Mouse (Mus musculus) stomach, embryonic 15.5 days (tissue): ENCODE data around the gene B230118H07Rik. TPM values are rescaled to one million over a fixed set of nuclear protein-coding genes. Genes with fewer than 3 reads are reported as not detected.

Experiments
- ATAC-seq: fragments of 200-750 bp; cut with Nextera tagmentation; 2 replicates; pipeline ENCODE4 v1.8.0; 2017; ENCODE audit warnings: low read depth, moderate number of reproducible peaks, moderate TSS enrichment; ENCODE audit not compliant: insufficient read depth, low FRiP score
- H3K27ac ChIP-seq: fragments of 300-500 bp; sonication (generic); 2 replicates; pipeline ENCODE4 v1.5.1; 2015; ENCODE audit warnings: mild to moderate bottlenecking, inconsistent platforms
- H3K27me3 ChIP-seq: fragments of 300-500 bp; sonication (generic); replicated peaks from 2 replicates; pipeline ENCODE4 v1.6.1; 2015; ENCODE audit warnings: inconsistent platforms
- H3K36me3 ChIP-seq: fragments of 300-500 bp; sonication (generic); 2 replicates; pipeline ENCODE4 v1.6.1; 2015; ENCODE audit warnings: inconsistent platforms
- H3K4me1 ChIP-seq: fragments of 300-500 bp; sonication (generic); 2 replicates; pipeline ENCODE4 v1.6.1; 2015; ENCODE audit warnings: inconsistent platforms
- H3K4me2 ChIP-seq: fragments of 300-500 bp; sonication (generic); 2 replicates; pipeline ENCODE4 v1.6.1; 2015; ENCODE audit warnings: mild to moderate bottlenecking, inconsistent platforms
- H3K4me3 ChIP-seq: fragments of 300-500 bp; sonication (generic); replicated peaks from 2 replicates; pipeline ENCODE4 v1.5.1; 2015; ENCODE audit warnings: inconsistent platforms
- H3K9ac ChIP-seq: fragments of 300-500 bp; sonication (generic); 2 replicates; pipeline ENCODE4 v1.6.1; 2015; ENCODE audit warnings: inconsistent platforms
- H3K9me3 ChIP-seq: fragments of 300-500 bp; sonication (generic); 2 replicates; pipeline ENCODE4 v1.6.1; 2016; ENCODE audit warnings: inconsistent platforms
- WGBS: fragments of 180-500 bp; shearing (Covaris S2); methylation state at CpG from one replicate; pipeline ENCODE4 v1.1.7; 2015; 5-methylcytosine and 5-hydroxymethylcytosine counted together
- polyA plus RNA-seq: library from polyadenylated mRNA; unstranded; fragments of >200 nt; fragmentation: Nextera tagmentation; extraction: Ambion mirVana; gene quantifications from 2 replicates; pipeline ENCODE4 v1.2.1, GENCODE M21; 2015

The B230118H07Rik gene
- polyA plus RNA-seq, 1 experiment from 2014 or later: 51.0 TPM

DNA sequence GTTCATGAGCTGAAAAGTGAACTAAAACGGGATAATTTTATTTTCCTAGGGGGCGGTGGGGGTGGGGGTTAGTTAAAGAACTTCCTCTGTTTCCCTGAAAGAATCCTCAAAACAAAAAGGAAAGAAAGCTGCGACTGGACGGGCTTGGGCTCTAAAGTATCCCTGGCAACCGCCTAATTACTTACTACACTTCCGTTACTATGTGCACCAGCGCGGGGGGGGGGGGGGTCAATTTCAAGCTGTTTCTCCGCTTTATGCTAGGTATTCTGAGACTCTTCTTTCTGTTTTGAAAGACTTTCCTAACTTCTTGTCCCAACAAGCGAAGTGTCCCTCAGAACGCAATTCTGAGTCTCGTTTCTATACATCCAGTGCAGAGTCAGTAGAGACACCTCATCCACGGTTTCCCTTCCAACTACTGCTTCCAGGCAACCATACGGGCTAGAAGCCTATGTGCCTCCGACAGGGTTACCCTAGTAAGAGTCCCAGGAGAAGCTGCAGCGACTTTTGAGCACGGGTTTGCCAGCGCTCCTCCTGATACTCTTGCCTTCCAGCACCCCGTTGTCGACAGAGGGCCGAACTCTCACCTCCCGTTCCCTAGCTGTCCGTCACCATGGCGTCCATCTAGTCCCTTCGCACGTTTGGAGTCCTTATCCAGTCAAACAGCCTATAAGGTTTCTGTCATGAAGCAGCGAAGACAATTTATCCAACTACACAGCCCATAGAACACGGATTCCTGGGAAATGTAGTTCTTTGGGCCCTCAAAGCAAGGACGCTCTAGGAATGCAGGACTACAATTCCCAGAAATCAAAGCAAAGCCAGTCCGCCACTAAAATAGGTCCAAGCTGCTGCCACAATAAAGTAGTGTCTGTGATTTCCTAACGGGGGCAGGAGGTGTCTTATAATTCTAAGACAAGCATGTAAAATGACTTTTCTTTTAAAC lies 20.8 kb downstream of the B230118H07Rik start:
- ATAC-seq: peak; percentile 99
- Histone ChIP-seq H3K4me3 (peak overlapping the region; percentile 67), H3K27me3 (no peaks in the 10 kb centered on the region), H3K4me2 (peak overlapping the region; percentile 64), H3K4me1 (no peaks in the 10 kb centered on the region), H3K9me3 (no peaks in the 10 kb centered on the region), H3K27ac (peak overlapping the region; percentile 87), H3K36me3 (no peaks in the 10 kb centered on the region), H3K9ac (peak overlapping the region; percentile 30; the same call in 1 of the 2 replicates)
- 1% methylated on average over 31 of the region's 31 CpGs for WGBS

DNA sequence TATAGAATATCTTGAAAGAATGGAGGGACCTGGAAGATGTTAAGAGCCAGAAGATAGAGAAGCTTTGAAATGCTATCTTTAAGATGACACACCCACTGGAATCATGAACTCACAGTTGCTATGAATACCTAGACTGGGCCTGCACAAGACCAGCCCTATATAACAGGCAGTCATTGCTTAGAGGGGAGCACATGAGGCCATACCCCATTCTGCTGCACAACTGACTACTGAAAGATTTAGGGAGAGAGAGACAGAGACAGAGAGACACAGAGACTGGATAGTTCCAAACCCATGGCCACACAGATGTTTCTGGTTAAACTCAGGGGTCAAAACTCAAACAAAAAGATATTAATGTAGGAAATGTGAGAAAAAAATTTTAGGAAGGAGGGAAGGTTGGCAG lies 22.1 kb downstream of the B230118H07Rik start:
- Histone ChIP-seq H3K27me3 (no peaks in the 10 kb centered on the region), H3K9ac (no peak overlapping the region), H3K4me3 (no peak overlapping the region), H3K36me3 (no peaks in the 10 kb centered on the region), H3K4me2 (no peak overlapping the region), H3K27ac (no peak overlapping the region), H3K9me3 (no peaks in the 10 kb centered on the region), H3K4me1 (no peaks in the 10 kb centered on the region)
- no peak for ATAC-seq

DNA sequence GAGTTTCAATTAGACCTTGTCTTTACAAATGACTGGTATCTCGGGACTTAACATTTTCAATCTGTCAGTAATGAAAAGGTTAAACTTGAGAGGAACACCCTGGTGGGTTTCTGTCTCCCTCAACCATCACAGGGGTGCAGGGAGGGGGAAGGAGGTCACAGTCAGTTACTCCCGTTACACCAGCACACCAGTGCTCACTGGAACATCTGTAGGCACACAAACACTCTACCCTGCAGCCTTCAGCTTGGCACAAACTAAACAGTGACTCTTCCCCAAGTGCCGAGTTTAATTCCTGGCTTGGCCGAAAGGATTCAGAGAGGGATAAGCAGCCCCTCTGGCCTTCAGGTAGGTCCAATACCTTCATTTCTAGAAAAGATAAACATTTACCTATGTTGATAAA lies 24.8 kb downstream of the B230118H07Rik start, which contains the start of gene Rag2:
Gene Rag2 (plus strand): TSS at position 193 of the 400 bp plus-strand sequence.
- no peak within 1 kb of the TSS for H3K4me3 ChIP-seq
- H3K27ac ChIP-seq: no peak within 1 kb of the TSS
- H3K27me3 ChIP-seq: no peaks in the 10 kb centered on the region
- no peak within 1 kb of the TSS for H3K9ac ChIP-seq
- 46% methylated on average over 4 of the region's 4 CpGs for WGBS
- no peak for ATAC-seq
- no peak within 1 kb of the TSS for H3K4me2 ChIP-seq
- no peaks in the 10 kb centered on the region for H3K36me3 ChIP-seq
- no peaks in the 10 kb centered on the region for H3K9me3 ChIP-seq
- no peaks in the 10 kb centered on the region for H3K4me1 ChIP-seq

DNA sequence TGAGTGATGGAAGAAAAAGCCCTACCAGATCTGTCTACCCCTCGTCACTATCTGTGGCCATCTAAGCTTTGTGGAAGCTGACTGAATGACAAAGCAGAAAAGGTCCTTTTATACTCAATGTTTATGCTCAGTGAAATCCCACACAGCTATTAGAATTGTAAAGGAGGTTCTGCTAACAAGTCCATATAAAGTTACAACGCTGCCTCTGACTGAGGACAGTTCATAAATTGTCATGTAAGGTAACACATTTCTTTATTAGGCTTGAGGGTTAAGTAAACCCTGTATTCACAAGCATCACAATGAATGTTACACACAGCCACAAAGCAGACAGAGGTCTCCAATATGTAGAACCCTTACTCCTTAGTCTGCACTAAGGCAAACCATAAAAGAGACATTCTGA lies 25.3 kb downstream of the B230118H07Rik start:
- 54% methylated on average over 2 of the region's 2 CpGs for WGBS
- Histone ChIP-seq H3K27ac (no peak overlapping the region), H3K27me3 (no peaks in the 10 kb centered on the region), H3K36me3 (no peaks in the 10 kb centered on the region), H3K4me3 (no peak overlapping the region), H3K9ac (no peak overlapping the region), H3K4me1 (no peaks in the 10 kb centered on the region), H3K4me2 (no peak overlapping the region), H3K9me3 (no peaks in the 10 kb centered on the region)
- no peak for ATAC-seq

DNA sequence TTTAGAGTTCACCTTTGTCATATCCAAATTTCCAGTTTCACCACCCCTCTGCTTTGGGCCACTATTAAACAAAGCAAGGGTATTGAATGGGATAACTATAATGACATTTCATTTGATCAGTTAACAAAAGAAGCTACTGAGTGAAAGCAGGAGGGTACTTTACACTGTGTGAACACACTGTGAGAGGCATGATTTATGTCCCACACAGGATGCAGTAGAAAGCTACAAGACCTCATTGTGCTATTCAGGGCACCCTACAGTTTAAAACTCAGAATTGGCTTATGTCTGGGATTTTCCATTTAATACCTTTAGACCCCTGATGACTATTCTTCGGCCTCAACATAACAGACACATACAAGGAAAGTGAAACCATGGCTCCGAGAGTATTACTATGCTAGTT lies 26.3 kb downstream of the B230118H07Rik start:
- Histone ChIP-seq H3K4me3 (no peak overlapping the region), H3K36me3 (no peaks in the 10 kb centered on the region), H3K27ac (no peak overlapping the region), H3K9ac (no peak overlapping the region), H3K4me2 (no peak overlapping the region), H3K9me3 (no peaks in the 10 kb centered on the region), H3K4me1 (no peaks in the 10 kb centered on the region), H3K27me3 (no peaks in the 10 kb centered on the region)
- no peak for ATAC-seq
- 85% methylated on average over 2 of the region's 2 CpGs for WGBS

DNA sequence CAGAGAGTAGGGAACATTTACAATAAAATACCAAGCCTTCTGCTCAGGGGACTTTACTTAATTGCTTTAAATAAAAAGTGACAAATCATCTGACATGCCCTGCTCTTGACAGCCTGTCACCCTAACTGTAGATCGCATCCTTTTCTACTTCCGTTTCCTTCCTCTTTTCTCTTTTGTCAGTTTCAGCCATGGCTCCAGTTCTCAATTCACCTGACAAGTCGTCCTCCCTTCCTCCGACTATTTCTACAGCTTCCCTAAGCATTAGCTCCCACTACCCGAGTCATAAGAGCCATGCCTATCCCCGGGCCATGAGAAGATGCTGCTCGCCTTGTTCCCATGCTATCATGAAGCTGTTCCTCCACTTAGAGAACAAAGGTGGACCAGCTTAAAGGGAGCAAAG lies 27.7 kb downstream of the B230118H07Rik start:
- H3K36me3 ChIP-seq: no peaks in the 10 kb centered on the region
- no peaks in the 10 kb centered on the region for H3K9me3 ChIP-seq
- no peak overlapping the region for H3K4me3 ChIP-seq
- no peaks in the 10 kb centered on the region for H3K4me1 ChIP-seq
- no peak for ATAC-seq
- no peak overlapping the region for H3K9ac ChIP-seq
- 69% methylated on average over 7 of the region's 7 CpGs for WGBS
- no peaks in the 10 kb centered on the region for H3K27me3 ChIP-seq
- no peak overlapping the region for H3K27ac ChIP-seq
- no peak overlapping the region for H3K4me2 ChIP-seq

DNA sequence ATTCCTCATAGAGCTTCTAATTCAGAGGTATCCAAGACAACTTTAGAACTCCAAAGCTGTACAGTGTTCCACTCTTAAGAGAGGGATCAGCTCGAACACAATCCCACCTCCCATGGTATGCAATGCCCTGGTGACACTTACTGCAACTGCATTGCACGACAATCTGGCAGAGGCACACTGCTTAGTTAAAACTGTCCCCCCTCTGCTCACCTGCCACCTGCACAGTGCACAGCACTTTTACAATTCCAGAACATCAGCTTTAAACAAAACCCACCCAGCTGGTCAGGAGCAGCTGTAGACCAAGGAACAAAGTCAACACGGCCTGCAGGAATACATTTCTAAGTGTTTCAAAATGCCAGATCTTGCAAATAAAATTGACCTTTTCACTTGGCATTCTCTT lies 28.4 kb downstream of the B230118H07Rik start:
- no peak overlapping the region for H3K27ac ChIP-seq
- no peak for ATAC-seq
- H3K27me3 ChIP-seq: no peaks in the 10 kb centered on the region
- H3K4me2 ChIP-seq: no peak overlapping the region
- 56% methylated on average over 3 of the region's 3 CpGs for WGBS
- H3K9me3 ChIP-seq: no peaks in the 10 kb centered on the region
- no peak overlapping the region for H3K9ac ChIP-seq
- H3K4me1 ChIP-seq: no peaks in the 10 kb centered on the region
- H3K4me3 ChIP-seq: no peak overlapping the region
- H3K36me3 ChIP-seq: no peaks in the 10 kb centered on the region

DNA sequence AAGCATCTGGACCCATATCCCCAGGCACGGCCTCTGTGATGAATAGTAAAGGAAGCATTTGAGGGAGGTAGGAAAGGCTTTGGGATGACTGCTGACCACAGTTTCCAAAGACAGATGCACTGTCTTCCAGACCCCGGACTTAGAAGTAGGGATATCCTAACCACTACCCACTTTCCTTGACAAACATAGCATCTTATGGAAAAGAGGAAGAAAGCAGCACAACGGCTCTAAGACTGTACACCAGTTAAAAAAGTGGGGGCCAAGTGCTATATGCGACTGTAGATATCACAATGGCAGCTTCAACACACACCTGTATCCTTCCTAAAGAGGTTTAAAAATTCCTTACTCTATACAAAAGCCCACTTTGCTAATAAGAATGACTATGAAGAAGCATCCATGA lies 31.0 kb downstream of the B230118H07Rik start:
- Histone ChIP-seq H3K4me2 (no peak overlapping the region), H3K27ac (no peak overlapping the region), H3K9ac (no peak overlapping the region), H3K36me3 (no peaks in the 10 kb centered on the region), H3K4me1 (no peaks in the 10 kb centered on the region), H3K9me3 (no peaks in the 10 kb centered on the region), H3K27me3 (no peaks in the 10 kb centered on the region), H3K4me3 (no peak overlapping the region)
- no peak for ATAC-seq
- WGBS: 81% methylated on average over 4 of the region's 4 CpGs

DNA sequence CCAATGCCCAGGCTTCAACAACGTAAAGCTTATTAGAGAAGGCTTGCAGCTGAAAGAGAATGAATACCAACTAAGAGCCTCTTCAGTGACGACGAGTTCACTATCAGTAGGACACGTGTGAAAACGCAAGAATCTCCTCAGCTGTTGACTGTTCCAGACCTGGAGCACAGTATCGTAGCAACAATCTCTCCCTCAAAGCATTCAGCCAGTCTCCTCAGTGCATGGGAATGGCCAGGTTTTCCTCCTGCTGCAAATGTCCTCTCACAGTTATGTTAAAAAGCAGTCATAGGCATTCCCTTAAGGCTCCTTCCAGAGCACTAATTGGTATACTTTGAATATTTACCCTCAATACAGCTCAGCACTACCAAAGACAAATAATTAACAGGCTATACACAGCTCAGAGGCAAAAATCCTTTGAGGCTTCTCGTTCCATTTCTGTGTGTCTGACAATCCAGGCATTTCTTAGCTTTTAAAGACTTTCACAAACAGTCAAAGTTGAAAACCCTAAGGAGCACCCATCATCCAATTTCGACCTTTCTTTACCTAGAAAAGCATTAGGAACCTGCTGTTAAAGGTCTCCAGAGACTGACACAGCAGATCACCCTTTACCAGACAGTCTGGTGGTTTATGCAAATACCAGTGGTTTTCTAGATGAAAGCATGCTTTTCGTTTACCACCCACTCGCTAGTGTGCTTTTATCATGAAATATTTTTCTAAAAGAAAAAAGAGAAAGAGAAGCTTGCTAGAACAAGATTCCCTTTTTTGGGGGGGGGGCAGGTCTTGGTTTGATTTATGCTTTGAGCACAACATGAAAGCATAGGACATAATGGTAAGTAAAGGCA lies 33.6 kb downstream of the B230118H07Rik start:
- no peak overlapping the region for H3K27ac ChIP-seq
- H3K4me2 ChIP-seq: no peak overlapping the region
- no peaks in the 10 kb centered on the region for H3K4me1 ChIP-seq
- no peak overlapping the region for H3K4me3 ChIP-seq
- no peaks in the 10 kb centered on the region for H3K27me3 ChIP-seq
- ATAC-seq: no peak
- no peak overlapping the region for H3K9ac ChIP-seq
- no peaks in the 10 kb centered on the region for H3K9me3 ChIP-seq
- no peaks in the 10 kb centered on the region for H3K36me3 ChIP-seq
- WGBS: 65% methylated on average over 10 of the region's 10 CpGs

DNA sequence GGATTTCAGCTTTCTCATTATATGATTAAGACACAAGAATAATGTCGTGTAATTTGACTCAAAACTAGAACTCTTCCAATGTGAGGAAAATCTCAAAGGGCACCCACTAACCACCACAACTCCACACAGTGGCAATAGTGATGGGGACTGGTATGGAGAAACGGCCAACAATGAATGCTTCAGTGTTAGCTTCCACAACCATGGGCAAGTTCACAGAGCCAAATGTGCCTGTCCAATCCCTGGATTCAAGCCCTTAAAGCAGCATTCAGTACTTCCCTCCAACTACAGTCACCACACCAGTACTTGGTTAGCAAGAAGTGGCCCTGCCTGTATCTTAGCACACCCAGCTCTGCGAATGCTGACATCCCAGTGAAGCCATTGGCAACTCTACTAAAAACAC lies 38.5 kb downstream of the B230118H07Rik start:
- Histone ChIP-seq H3K4me2 (no peak overlapping the region), H3K4me1 (no peaks in the 10 kb centered on the region), H3K27ac (no peak overlapping the region), H3K9ac (no peak overlapping the region), H3K9me3 (no peaks in the 10 kb centered on the region), H3K27me3 (no peaks in the 10 kb centered on the region), H3K36me3 (0 out of 2 replicates have a peak, but pooled peaks cover 3% of the 10 kb centered on the region), H3K4me3 (no peak overlapping the region)
- ATAC-seq: no peak
- WGBS: 92% methylated on average over 3 of the region's 3 CpGs

DNA sequence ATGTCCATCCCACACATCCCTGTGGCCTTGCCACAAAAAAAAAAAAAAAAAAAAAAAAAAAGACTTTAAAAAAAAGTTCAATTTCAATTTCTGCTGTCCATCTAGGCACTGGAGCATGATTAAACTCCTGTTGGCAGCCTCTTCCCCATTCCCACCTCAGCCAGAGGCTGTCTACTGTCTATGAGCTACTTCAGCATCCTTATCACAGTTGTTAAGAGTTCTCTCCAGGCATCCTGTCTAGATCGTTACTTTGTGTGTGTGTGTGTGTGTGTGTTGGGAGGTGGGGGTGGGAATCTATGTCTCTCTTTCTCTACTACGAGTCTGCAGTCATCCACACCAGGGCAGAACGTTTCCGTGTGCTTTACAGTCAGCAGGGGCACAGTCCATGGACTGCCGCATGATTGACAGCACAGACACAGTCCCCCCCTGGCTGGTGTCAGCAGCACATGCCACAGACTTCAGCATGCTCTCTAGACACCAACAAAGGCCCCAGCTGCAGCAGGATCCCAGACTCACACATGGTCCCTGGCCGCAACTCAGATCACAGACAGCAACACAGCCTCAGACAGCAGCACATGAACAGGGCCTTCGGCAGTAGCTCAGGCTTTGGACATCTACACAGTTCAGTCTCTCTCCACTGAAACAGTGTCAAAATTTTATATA lies 41.0 kb downstream of the B230118H07Rik start:
- Histone ChIP-seq H3K4me2 (no peak overlapping the region), H3K9me3 (no peaks in the 10 kb centered on the region), H3K4me3 (no peak overlapping the region), H3K27ac (no peak overlapping the region), H3K36me3 (0 out of 2 replicates have a peak, but pooled peaks cover 3% of the 10 kb centered on the region), H3K4me1 (no peaks in the 10 kb centered on the region), H3K27me3 (no peaks in the 10 kb centered on the region), H3K9ac (no peak overlapping the region)
- ATAC-seq: no peak
- WGBS: 80% methylated on average over 7 of the region's 7 CpGs
